Mouse (Mus musculus) heart, adult 2 months (tissue): Measurements from ENCODE around the gene Rpl37. TPM values are rescaled to one million over a fixed set of nuclear protein-coding genes. Genes with fewer than 3 reads are reported as not detected.

Experiments
- DNase-seq, 2 experiments: peaks; one replicate each; pipeline ENCODE4 v3.0.0; 2021
- H3K27ac ChIP-seq: fragments of 200-600 bp; 2 replicates; pipeline ENCODE4 v1.8.1; 2022
- H3K27me3 ChIP-seq: fragments of 200-500 bp; 2 replicates; pipeline ENCODE4 v1.6.1; 2012; ENCODE audit warnings: mild to moderate bottlenecking, low read length, inconsistent platforms, mixed read lengths; ENCODE audit not compliant: control insufficient read depth, insufficient read depth
- H3K36me3 ChIP-seq: fragments of 200-500 bp; 2 replicates; pipeline ENCODE4 v1.6.1; 2012; ENCODE audit warnings: low read length, inconsistent platforms; ENCODE audit not compliant: control insufficient read depth, insufficient read depth
- H3K4me1 ChIP-seq: fragments of 200-500 bp; 2 replicates; pipeline ENCODE4 v1.6.1; 2011; ENCODE audit warnings: low read length; ENCODE audit not compliant: control insufficient read depth, insufficient read depth
- H3K4me3 ChIP-seq: fragments of 200-600 bp; 2 replicates; pipeline ENCODE4 v1.8.1; 2022
- H3K79me2 ChIP-seq: fragments of 200-500 bp; replicated peaks from 2 replicates; pipeline ENCODE4 v1.6.1; 2012; ENCODE audit warnings: mild to moderate bottlenecking, inconsistent platforms, low read length, moderate library complexity, mixed read lengths; ENCODE audit not compliant: control insufficient read depth, insufficient read depth
- H3K9ac ChIP-seq: fragments of 200-500 bp; 2 replicates; pipeline ENCODE4 v1.6.1; 2012; ENCODE audit warnings: low read depth, mild to moderate bottlenecking, control low read depth, inconsistent platforms, low read length, mixed read lengths
- CTCF ChIP-seq: fragments of 200-600 bp; IDR thresholded peaks from 2 replicates; pipeline ENCODE4 v1.8.1; 2022; ENCODE audit warnings: antibody characterized with exemption, mild to moderate bottlenecking, moderate library complexity
- EP300 ChIP-seq: fragments of 200-500 bp; IDR thresholded peaks from 2 replicates; pipeline ENCODE4 v1.6.1; 2011; ENCODE audit warnings: low read depth, low read length, control low read depth; ENCODE audit not compliant: insufficient read depth
- POLR2A ChIP-seq: fragments of 200-500 bp; IDR thresholded peaks from 2 replicates; pipeline ENCODE4 v1.6.1; 2011; ENCODE audit warnings: mild to moderate bottlenecking, low read depth, low read length, control low read depth; ENCODE audit not compliant: insufficient read depth
- WGBS: fragments of 180-500 bp; shearing (Covaris S2); methylation state at CpG from one replicate; pipeline ENCODE4 v1.1.7; 2018; 5-methylcytosine and 5-hydroxymethylcytosine counted together
- intact Hi-C: fragments of 180-260 bp; cut with DNase I; formaldehyde crosslinking; loops from one replicate; pipeline ENCODE4 v1.15.1; 2025
- polyA plus RNA-seq: library from polyadenylated mRNA; depleted of rRNA; stranded (reverse); fragments of >200 nt; gene quantifications from 2 replicates; pipeline ENCODE4 v1.2.3, GENCODE M21; 2012
- total RNA-seq, 2 experiments: library from RNA; stranded (reverse); gene quantifications; 2 replicates each; pipeline ENCODE4 v1.2.3; 2021

Rpl37 gene
- total and polyA plus RNA-seq, 3 experiments, result 186 to 405 (median 228) TPM

GRCm38 (mm10) chr15:5118626-5119025, 2.2 kb downstream of the Rpl37 start:
- WGBS, result 76% methylated on average over 9 of the region's 9 CpGs

GRCm38 (mm10) chr15:5119192-5119591, 2.7 kb downstream of the Rpl37 start:
- Histone ChIP-seq H3K27me3 (no peaks in the 10 kb centered on the region), H3K9ac (no peak overlapping the region), H3K27ac (no peak overlapping the region), H3K79me2 (no peaks in the 10 kb centered on the region), H3K4me1 (peaks cover 4% of the 10 kb centered on the region; the same call in 1 of the 2 replicates), H3K4me3 (no peak overlapping the region), H3K36me3 (peaks cover 21% of the 10 kb centered on the region)
- 76% methylated on average over 2 of the region's 2 CpGs for WGBS
- DNase-seq, result no peak
- TF ChIP-seq CTCF (no peak), EP300 (no peak), POLR2A (no peak)
- intact Hi-C loops, result no loop called here

More at GRCm38 (mm10) chr15:5118626-5119025, 2.2 kb downstream of the Rpl37 start:
- DNase-seq, result no peak
- Histone ChIP-seq H3K79me2 (no peaks in the 10 kb centered on the region), H3K4me1 (peaks cover 4% of the 10 kb centered on the region; the same call in 1 of the 2 replicates), H3K27ac (no peak overlapping the region), H3K9ac (no peak overlapping the region), H3K27me3 (no peaks in the 10 kb centered on the region), H3K4me3 (no peak overlapping the region), H3K36me3 (peaks cover 21% of the 10 kb centered on the region)
- no peak for TF ChIP-seq CTCF
- TF ChIP-seq EP300, result no peak
- TF ChIP-seq POLR2A, result no peak
- intact Hi-C loops, result no loop called here

- intact Hi-C loops, result no loop called here
Measured at GRCm38 (mm10) chr15:5119707-5120106, 3.3 kb downstream of the Rpl37 start.

GRCm38 (mm10) chr15:5121535-5122313, 5.3 kb downstream of the Rpl37 start:
- Histone ChIP-seq H3K4me3 (no peak overlapping the region), H3K79me2 (no peaks in the 10 kb centered on the region), H3K27me3 (no peaks in the 10 kb centered on the region), H3K4me1 (peaks cover 4% of the 10 kb centered on the region; the same call in 1 of the 2 replicates), H3K27ac (no peak overlapping the region), H3K36me3 (peaks cover 19% of the 10 kb centered on the region), H3K9ac (no peak overlapping the region)
- TF ChIP-seq POLR2A (no peak), CTCF (no peak), EP300 (no peak)
- intact Hi-C loops, result no loop called here
- 86% methylated on average over 12 of the region's 12 CpGs for WGBS
- DNase-seq, result no peak

More at GRCm38 (mm10) chr15:5119707-5120106, 3.3 kb downstream of the Rpl37 start:
- H3K4me1 ChIP-seq, result peaks cover 4% of the 10 kb centered on the region; the same call in 1 of the 2 replicates
- H3K79me2 ChIP-seq, result no peaks in the 10 kb centered on the region
- DNase-seq, result no peak
- 80% methylated on average over 2 of the region's 2 CpGs for WGBS
- H3K4me3 ChIP-seq, result no peak overlapping the region
- H3K9ac ChIP-seq, result no peak overlapping the region
- no peak for TF ChIP-seq POLR2A
- TF ChIP-seq EP300, result no peak
- peak; percentile 45 for TF ChIP-seq CTCF
- H3K36me3 ChIP-seq, result peaks cover 21% of the 10 kb centered on the region
- no peak overlapping the region for H3K27ac ChIP-seq
- no peaks in the 10 kb centered on the region for H3K27me3 ChIP-seq

- 56% methylated on average over 4 of the region's 4 CpGs for WGBS
- Histone ChIP-seq H3K27me3 (no peaks in the 10 kb centered on the region), H3K36me3 (no peaks in the 10 kb centered on the region), H3K4me3 (no peak overlapping the region), H3K4me1 (no peaks in the 10 kb centered on the region), H3K9ac (no peak overlapping the region), H3K27ac (no peak overlapping the region), H3K79me2 (no peaks in the 10 kb centered on the region)
- intact Hi-C loops, result no loop called here
- TF ChIP-seq EP300, result no peak
- no peak for TF ChIP-seq POLR2A
- TF ChIP-seq CTCF, result no peak
- no peak for DNase-seq
Measured at GRCm38 (mm10) chr15:5126456-5126855, 10.0 kb downstream of the Rpl37 start.

- Histone ChIP-seq H3K4me1 (no peaks in the 10 kb centered on the region), H3K4me3 (no peak overlapping the region), H3K27me3 (no peaks in the 10 kb centered on the region), H3K36me3 (no peaks in the 10 kb centered on the region), H3K79me2 (no peaks in the 10 kb centered on the region), H3K9ac (no peak overlapping the region), H3K27ac (no peak overlapping the region)
- WGBS, result 82% methylated on average over 2 of the region's 2 CpGs
- intact Hi-C loops, result no loop called here
- DNase-seq, result no peak
- no peak for TF ChIP-seq POLR2A
- no peak for TF ChIP-seq CTCF
- no peak for TF ChIP-seq EP300
Measured at GRCm38 (mm10) chr15:5127487-5127886, 11.0 kb downstream of the Rpl37 start.
